Mouse (Mus musculus) frontal cortex, postnatal 25 days (tissue): Measurements from ENCODE around the gene Npl.
A peak's percentile ranks its signal among the peaks of the same experiment; 100 is the strongest.

Experiments
- DNase-seq, 2 experiments: peaks; one replicate each; pipeline ENCODE4 v3.0.0; 2022; ENCODE audit warnings: low spot score in 2 of 2

Npl gene

GRCm38 (mm10) chr1:153549536-153550199 lies at the start of gene Npl:
TSS of gene Npl (minus strand) at chr1:153550045.
- DNase-seq: peak; percentile 58 to 64

- DNase-seq: no peak
Measured at GRCm38 (mm10) chr1:153599302-153600045, 49.6 kb upstream of the Npl start.

- DNase-seq: no peak
Measured at GRCm38 (mm10) chr1:153598773-153599172, 48.9 kb upstream of the Npl start.

GRCm38 (mm10) chr1:153593678-153594077 lies 43.8 kb upstream of the Npl start:
- DNase-seq: no peak

- DNase-seq: no peak
Measured at GRCm38 (mm10) chr1:153590176-153590734, 40.4 kb upstream of the Npl start.

GRCm38 (mm10) chr1:153587956-153588355 lies 38.1 kb upstream of the Npl start:
- no peak for DNase-seq

- no peak for DNase-seq
Measured at GRCm38 (mm10) chr1:153586826-153587225, 37.0 kb upstream of the Npl start.

- DNase-seq: no peak
Measured at GRCm38 (mm10) chr1:153585752-153586151, 35.9 kb upstream of the Npl start.

- no peak for DNase-seq
Measured at GRCm38 (mm10) chr1:153583189-153583588, 33.3 kb upstream of the Npl start.

GRCm38 (mm10) chr1:153574730-153575129 lies 24.9 kb upstream of the Npl start:
- DNase-seq: no peak

- DNase-seq: no peak
Measured at GRCm38 (mm10) chr1:153572271-153573043, 22.6 kb upstream of the Npl start.

- DNase-seq: no peak
Measured at GRCm38 (mm10) chr1:153565701-153566100, 15.9 kb upstream of the Npl start.

- no peak for DNase-seq
Measured at GRCm38 (mm10) chr1:153564701-153565100, 14.9 kb upstream of the Npl start.

- DNase-seq: no peak
Measured at GRCm38 (mm10) chr1:153563675-153564074, 13.8 kb upstream of the Npl start.

- DNase-seq: no peak
Measured at GRCm38 (mm10) chr1:153560805-153561204, 11.0 kb upstream of the Npl start.

- DNase-seq: no peak
Measured at GRCm38 (mm10) chr1:153559701-153560100, 9.9 kb upstream of the Npl start.

GRCm38 (mm10) chr1:153559126-153559647 lies 9.3 kb upstream of the Npl start:
- DNase-seq: peak in 1 of 2 experiments; percentile 66

GRCm38 (mm10) chr1:153556896-153557295 lies 7.1 kb upstream of the Npl start:
- DNase-seq: peak in 1 of 2 experiments; percentile 18

- no peak for DNase-seq
Measured at GRCm38 (mm10) chr1:153556202-153556601, 6.4 kb upstream of the Npl start.

GRCm38 (mm10) chr1:153550814-153551213 lies 969 bp upstream of the Npl start:
- peak; percentile 28 to 39 for DNase-seq

- no peak for DNase-seq
Measured at GRCm38 (mm10) chr1:153547555-153547954, 2.3 kb downstream of the Npl start.

- no peak for DNase-seq
Measured at GRCm38 (mm10) chr1:153545196-153545595, 4.6 kb downstream of the Npl start.
